13 mouse cellular contexts compared by ENCODE assay signal in the genomic region with DNA sequence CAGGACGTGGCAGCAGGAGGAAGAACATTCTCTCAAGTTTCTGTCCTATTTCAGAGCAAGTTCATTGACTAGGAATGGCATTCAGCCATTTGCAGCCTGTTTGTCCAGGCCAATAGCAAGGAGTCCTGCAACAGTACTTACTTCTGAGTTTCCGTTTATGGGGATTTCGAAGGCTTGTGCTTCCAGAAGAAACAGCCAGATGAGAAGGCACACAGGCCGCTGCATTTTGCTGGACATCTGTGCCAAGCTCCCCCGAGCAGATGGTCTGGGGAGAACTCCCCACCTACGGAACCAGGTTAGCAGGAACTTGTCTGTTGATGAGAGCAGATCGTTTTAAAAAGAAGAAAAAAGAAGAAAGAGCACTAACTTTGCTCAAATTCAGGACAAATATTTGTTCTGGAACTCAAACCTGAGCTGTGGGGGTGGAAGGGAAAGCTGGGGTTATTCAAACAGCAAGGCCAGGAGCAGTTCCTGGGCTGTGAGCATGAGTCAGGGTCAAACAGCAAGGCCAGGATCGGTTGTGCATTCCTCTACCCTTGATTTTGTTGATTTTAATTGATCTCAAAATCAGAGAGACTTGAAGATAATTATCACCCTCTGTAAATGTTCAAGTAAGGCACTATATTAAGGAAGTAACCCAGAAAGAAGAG. TPM values are rescaled to one million over a fixed set of nuclear protein-coding genes. Genes with fewer than 3 reads are reported as not detected.
A peak's percentile ranks its signal among the peaks of the same experiment; 100 is the strongest.
DNase-seq lines count a peak whose midpoint lies in the region; ATAC-seq and TF ChIP-seq lines count a peak whose summit lies in the region.
"Had no signal": no experiment of that assay in that cellular context is flagged by ENCODE, and none has a peak within 500 bp of the region (broad histone marks: within the 10 kb centered on the region; RNA-seq: fewer than 3 reads in every experiment).

No protein-coding gene starts in this region.

- 0 out of 2 replicates have a peak overlapping the region, but pooled peaks have one; percentile 36 for H3K27ac ChIP-seq in kidney, embryonic 16.5 days (ENCODE audit: low read length)
- H3K27ac ChIP-seq in testis, adult 2 months (ENCODE audit: control insufficient read depth, insufficient read depth, low read depth, low read length) = peak overlapping the region; percentile 76
- H3K27ac ChIP-seq in liver, embryonic 12.5 days = peak overlapping the region; percentile 58
- peak overlapping the region; percentile 41; the same call in 1 of the 2 replicates for H3K27ac ChIP-seq in stomach, postnatal 0 days (replicated peaks)
- no peak overlapping the region for H3K27ac ChIP-seq in hindbrain, embryonic 11.5 days (ENCODE audit: low read depth, low read length)
- H3K27ac ChIP-seq: embryonic facial prominence, embryonic 15.5 days; hindbrain, embryonic 13.5 days; midbrain, embryonic 10.5 days had no signal

- ATAC-seq in kidney, embryonic 16.5 days (ENCODE audit: low FRiP score, low TSS enrichment) = no peak
- ATAC-seq in liver, embryonic 12.5 days = peak; percentile 64
- peak; percentile 54; the same call in 1 of the 2 replicates for ATAC-seq in stomach, postnatal 0 days (ENCODE audit: low FRiP score, low TSS enrichment)
- no peak for ATAC-seq in hindbrain, embryonic 11.5 days (ENCODE audit: low FRiP score)

- WGBS in kidney, embryonic 16.5 days = 13% methylated on average over 8 of the region's 8 CpGs
- WGBS in liver, embryonic 12.5 days (ENCODE audit: insufficient replicate concordance) = 55% methylated on average over 8 of the region's 8 CpGs
- WGBS in stomach, postnatal 0 days = 28% methylated on average over 8 of the region's 8 CpGs
- WGBS in hindbrain, embryonic 11.5 days = 68% methylated on average over 8 of the region's 8 CpGs

- no peak for TF ChIP-seq POLR2A in testis, adult 2 months (IDR thresholded peaks at IDR 0.05; ENCODE audit: control insufficient read depth, low read depth, low read length)

- H3K27me3 ChIP-seq in kidney, embryonic 16.5 days (ENCODE audit: insufficient read depth, low read length) = no peaks in the 10 kb centered on the region
- no peaks in the 10 kb centered on the region for H3K27me3 ChIP-seq in testis, adult 2 months (ENCODE audit: control insufficient read depth, insufficient read depth, low read length)
- H3K27me3 ChIP-seq in liver, embryonic 12.5 days (replicated peaks) = no peaks in the 10 kb centered on the region
- no peaks in the 10 kb centered on the region for H3K27me3 ChIP-seq in stomach, postnatal 0 days (ENCODE audit: control insufficient read depth, insufficient read depth, low read length)
- H3K27me3 ChIP-seq in hindbrain, embryonic 11.5 days (ENCODE audit: control insufficient read depth, insufficient read depth, low read length) = no peaks in the 10 kb centered on the region
- H3K27me3 ChIP-seq: embryonic facial prominence, embryonic 15.5 days; hindbrain, embryonic 13.5 days had no signal

- no peak for TF ChIP-seq EP300 in stomach, postnatal 0 days (optimal IDR thresholded peaks at IDR 0.05)

- no peak overlapping the region; the same call in 1 of the 2 replicates for H3K9ac ChIP-seq in kidney, embryonic 16.5 days (replicated peaks; ENCODE audit: low read length)
- H3K9ac ChIP-seq in liver, embryonic 12.5 days = no peak overlapping the region
- no peak overlapping the region for H3K9ac ChIP-seq in stomach, postnatal 0 days (ENCODE audit: low read length)
- no peak overlapping the region for H3K9ac ChIP-seq in hindbrain, embryonic 11.5 days (ENCODE audit: low read depth, low read length)
- H3K9ac ChIP-seq: embryonic facial prominence, embryonic 15.5 days; hindbrain, embryonic 13.5 days had no signal

- H3K9me3 ChIP-seq in kidney, embryonic 16.5 days (ENCODE audit: low read length) = no peaks in the 10 kb centered on the region
- no peaks in the 10 kb centered on the region for H3K9me3 ChIP-seq in liver, embryonic 12.5 days (replicated peaks)
- no peaks in the 10 kb centered on the region for H3K9me3 ChIP-seq in stomach, postnatal 0 days (ENCODE audit: control insufficient read depth, low read length)
- no peaks in the 10 kb centered on the region for H3K9me3 ChIP-seq in hindbrain, embryonic 11.5 days (ENCODE audit: control insufficient read depth, low read length)
- H3K9me3 ChIP-seq: embryonic facial prominence, embryonic 15.5 days; hindbrain, embryonic 13.5 days; midbrain, embryonic 10.5 days had no signal

- H3K4me3 ChIP-seq in kidney, embryonic 16.5 days (ENCODE audit: low read length) = no peak overlapping the region
- H3K4me3 ChIP-seq in testis, adult 2 months (ENCODE audit: control insufficient read depth, low read depth, low read length) = no peak overlapping the region
- H3K4me3 ChIP-seq in liver, embryonic 12.5 days = peak overlapping the region; percentile 30
- no peak overlapping the region for H3K4me3 ChIP-seq in stomach, postnatal 0 days (ENCODE audit: low read depth, low read length)
- H3K4me3 ChIP-seq in hindbrain, embryonic 11.5 days (ENCODE audit: low read depth, low read length) = no peak overlapping the region
- H3K4me3 ChIP-seq: embryonic facial prominence, embryonic 15.5 days; hindbrain, embryonic 13.5 days; midbrain, embryonic 10.5 days had no signal

- no peak for TF ChIP-seq CTCF in testis, adult 2 months (IDR thresholded peaks at IDR 0.05; ENCODE audit: control insufficient read depth, insufficient read depth, insufficient replicate concordance, low read depth, low read length)
- no peak for TF ChIP-seq CTCF in stomach, postnatal 0 days (IDR thresholded peaks at IDR 0.05; ENCODE audit: low read depth)

- H3K36me3 ChIP-seq in kidney, embryonic 16.5 days (ENCODE audit: insufficient read depth, low read length) = no peaks in the 10 kb centered on the region
- H3K36me3 ChIP-seq in testis, adult 2 months (ENCODE audit: control insufficient read depth, insufficient read depth, low read length) = no peaks in the 10 kb centered on the region
- H3K36me3 ChIP-seq in liver, embryonic 12.5 days = no peaks in the 10 kb centered on the region
- no peaks in the 10 kb centered on the region for H3K36me3 ChIP-seq in stomach, postnatal 0 days (ENCODE audit: control insufficient read depth, insufficient read depth, low read length)
- H3K36me3 ChIP-seq in hindbrain, embryonic 11.5 days (ENCODE audit: control insufficient read depth, insufficient read depth, low read length) = no peaks in the 10 kb centered on the region
- H3K36me3 ChIP-seq: embryonic facial prominence, embryonic 15.5 days; hindbrain, embryonic 13.5 days; midbrain, embryonic 10.5 days had no signal

- no peak for DNase-seq in kidney, postnatal 36 days
- no peak for DNase-seq in testis, postnatal 10 days (ENCODE audit: low spot score)
- DNase-seq in stomach, postnatal 0 days (ENCODE audit: low spot score) = peak; percentile 27
- DNase-seq in c-Kit-positive CD71-positive TER-119-positive erythroid progenitor cells, embryonic 14.5 days (ENCODE audit: low spot score) = no peak
- no peak for DNase-seq in hindbrain, embryonic 11.5 days (ENCODE audit: low spot score)
- DNase-seq: cerebellum, postnatal 10 days; kidney, adult 18-20 months had no signal

- H3K4me1 ChIP-seq in kidney, embryonic 16.5 days (ENCODE audit: insufficient read depth, low read length) = peaks cover 6% of the 10 kb centered on the region; the same call in 1 of the 2 replicates
- H3K4me1 ChIP-seq in testis, adult 2 months (ENCODE audit: control insufficient read depth, insufficient read depth, low read length) = no peaks in the 10 kb centered on the region
- peaks cover 8% of the 10 kb centered on the region; the same call in 1 of the 2 replicates for H3K4me1 ChIP-seq in liver, embryonic 12.5 days
- H3K4me1 ChIP-seq in stomach, postnatal 0 days (replicated peaks; ENCODE audit: control insufficient read depth, insufficient read depth) = no peaks in the 10 kb centered on the region
- H3K4me1 ChIP-seq in hindbrain, embryonic 11.5 days (replicated peaks; ENCODE audit: control insufficient read depth, insufficient read depth, low read length) = no peaks in the 10 kb centered on the region
- H3K4me1 ChIP-seq: embryonic facial prominence, embryonic 15.5 days; hindbrain, embryonic 13.5 days; midbrain, embryonic 10.5 days had no signal

- H3K4me2 ChIP-seq in kidney, embryonic 16.5 days (replicated peaks; ENCODE audit: low read depth, low read length) = no peak overlapping the region
- no peak overlapping the region for H3K4me2 ChIP-seq in liver, embryonic 12.5 days
- peak overlapping the region; percentile 15; the same call in 1 of the 2 replicates for H3K4me2 ChIP-seq in stomach, postnatal 0 days (replicated peaks; ENCODE audit: low read depth)
- H3K4me2 ChIP-seq in hindbrain, embryonic 11.5 days (replicated peaks; ENCODE audit: low read depth, low read length) = no peak overlapping the region
- H3K4me2 ChIP-seq: embryonic facial prominence, embryonic 15.5 days; hindbrain, embryonic 13.5 days had no signal

RNA-seq across cellular contexts. Expression of gene Itih2, which starts 0.7 kb away (rescaled TPM):
- 1.5 and 2.0 TPM in 2 replicates for polyA plus RNA-seq in kidney, embryonic 16.5 days (2015; fragmentation: Nextera tagmentation; extraction: Ambion mirVana)
- 6.1 and 7.9 TPM in 2 replicates for polyA plus RNA-seq in testis, adult 2 months (2012; rRNA removed)
- polyA plus RNA-seq in liver, embryonic 12.5 days (2016; fragmentation: Nextera tagmentation; extraction: Ambion mirVana) = 230 and 235 TPM in 2 replicates
- 9.0 and 11.3 TPM in 2 replicates for polyA plus RNA-seq in stomach, postnatal 0 days (2015; fragmentation: Nextera tagmentation; extraction: Ambion mirVana)
- 0.31 and 0.49 TPM in 2 replicates for polyA plus RNA-seq in hindbrain, embryonic 11.5 days (2014; fragmentation: Nextera tagmentation; extraction: Ambion mirVana)

RNA-seq across cellular contexts. Expression of gene Itih5, which starts 22.9 kb away (rescaled TPM):
- 5.5 and 7.0 TPM in 2 replicates for polyA plus RNA-seq in kidney, embryonic 16.5 days (2015; fragmentation: Nextera tagmentation; extraction: Ambion mirVana)
- 2.0 and 2.7 TPM in 2 replicates for polyA plus RNA-seq in testis, adult 2 months (2012; rRNA removed)
- polyA plus RNA-seq in liver, embryonic 12.5 days (2016; fragmentation: Nextera tagmentation; extraction: Ambion mirVana) = 4.6 and 5.1 TPM in 2 replicates
- 28.0 and 35.4 TPM in 2 replicates for polyA plus RNA-seq in stomach, postnatal 0 days (2015; fragmentation: Nextera tagmentation; extraction: Ambion mirVana)
- polyA plus RNA-seq in hindbrain, embryonic 11.5 days (2014; fragmentation: Nextera tagmentation; extraction: Ambion mirVana) = 5.3 and 5.6 TPM in 2 replicates

RNA-seq across cellular contexts. Expression of gene Kin, which starts 50.1 kb away (rescaled TPM):
- 28.5 and 33.0 TPM in 2 replicates for polyA plus RNA-seq in kidney, embryonic 16.5 days (2015; fragmentation: Nextera tagmentation; extraction: Ambion mirVana)
- 1.7 and 2.0 TPM in 2 replicates for polyA plus RNA-seq in testis, adult 2 months (2012; rRNA removed)
- 23.5 and 24.2 TPM in 2 replicates for polyA plus RNA-seq in liver, embryonic 12.5 days (2016; fragmentation: Nextera tagmentation; extraction: Ambion mirVana)
- 15.4 and 16.2 TPM in 2 replicates for polyA plus RNA-seq in stomach, postnatal 0 days (2015; fragmentation: Nextera tagmentation; extraction: Ambion mirVana)
- 43.9 and 44.1 TPM in 2 replicates for polyA plus RNA-seq in hindbrain, embryonic 11.5 days (2014; fragmentation: Nextera tagmentation; extraction: Ambion mirVana)

RNA-seq across cellular contexts. Expression of gene Atp5c1, which starts 50.2 kb away (rescaled TPM):
- 689 and 740 TPM in 2 replicates for polyA plus RNA-seq in kidney, embryonic 16.5 days (2015; fragmentation: Nextera tagmentation; extraction: Ambion mirVana)
- 154 and 178 TPM in 2 replicates for polyA plus RNA-seq in testis, adult 2 months (2012; rRNA removed)
- 409 and 425 TPM in 2 replicates for polyA plus RNA-seq in liver, embryonic 12.5 days (2016; fragmentation: Nextera tagmentation; extraction: Ambion mirVana)
- polyA plus RNA-seq in stomach, postnatal 0 days (2015; fragmentation: Nextera tagmentation; extraction: Ambion mirVana) = 620 and 626 TPM in 2 replicates
- polyA plus RNA-seq in hindbrain, embryonic 11.5 days (2014; fragmentation: Nextera tagmentation; extraction: Ambion mirVana) = 566 and 567 TPM in 2 replicates

Comparison
In these comparisons a context has a peak if more than half of its experiments do, and no peak if none do; other contexts are left out.
1. ATAC-seq: peak in liver, embryonic 12.5 days (single experiment) and stomach, postnatal 0 days (single experiment); none in kidney, embryonic 16.5 days (single experiment) and hindbrain, embryonic 11.5 days (single experiment).
2. RNA of gene Itih2, which starts 0.7 kb away (polyA plus RNA-seq): 230 to 235 TPM in liver, embryonic 12.5 days; 9.0 to 11.3 TPM in stomach, postnatal 0 days, 6.1 to 7.9 TPM in testis, adult 2 months, 1.5 to 2.0 TPM in kidney, embryonic 16.5 days and 0.31 to 0.49 TPM in hindbrain, embryonic 11.5 days; every median in the first group is over 10 times any median in the second.